Mouse (Mus musculus) adrenal gland, adult 18-20 months (tissue): Measurements from ENCODE around the gene Spin2f. TPM values are rescaled to one million over a fixed set of nuclear protein-coding genes. Genes with fewer than 3 reads are reported as not detected.
"Not testable (repeated sequence)": the region's sequence is repeated elsewhere in the genome, so short reads cannot be mapped to it uniquely, and the experiment has no call there.

Experiments used
- DNase-seq, 2 experiments: peaks; one replicate each; pipeline ENCODE4 v3.0.0; 2021 to 2022; ENCODE audit warnings: low spot score in 2 of 2
- long read RNA-seq, 2 experiments: library from polyadenylated mRNA; stranded (forward); transcript quantifications; one replicate each; pipeline ENCODE4 v2.0.0; 2021
- total RNA-seq, 2 experiments: library from RNA; stranded (reverse); gene quantifications; 1 replicate in 1 of 2; 2 replicates in 1 of 2; pipeline ENCODE4 v1.2.3; 2021

Spin2f gene
- not detected for total RNA-seq
- long read RNA-seq, experiment 1 = 0 reads
- long read RNA-seq, experiment 2 = 0 reads

GRCm38 (mm10) chrX:31253594-31253993 is at the start of gene Spin2f:
TSS of gene Spin2f (plus strand) at chrX:31253894.
- not testable (repeated sequence) for DNase-seq

- peak in 1 of 2 experiments; percentile 15 for DNase-seq
Measured at GRCm38 (mm10) chrX:31212136-31212535, 41.6 kb upstream of the Spin2f start.

GRCm38 (mm10) chrX:31223536-31223935 is 30.2 kb upstream of the Spin2f start:
- DNase-seq = not testable (repeated sequence)

GRCm38 (mm10) chrX:31235088-31235487 is 18.6 kb upstream of the Spin2f start:
- not testable (repeated sequence) for DNase-seq

GRCm38 (mm10) chrX:31241754-31242153 is 11.9 kb upstream of the Spin2f start:
- DNase-seq = not testable (repeated sequence)

Other genes with a start within 250 kb of the Spin2f start
- gene Btbd35f29, start 136.2 kb upstream of the Spin2f start, total RNA-seq = not detected
- not detected for gene Btbd35f26, start 82.6 kb downstream of the Spin2f start, total RNA-seq
- not detected for gene Btbd35f19, start 130.0 kb downstream of the Spin2f start, total RNA-seq